15 mouse cellular contexts compared by ENCODE assay signal in the genomic region with DNA sequence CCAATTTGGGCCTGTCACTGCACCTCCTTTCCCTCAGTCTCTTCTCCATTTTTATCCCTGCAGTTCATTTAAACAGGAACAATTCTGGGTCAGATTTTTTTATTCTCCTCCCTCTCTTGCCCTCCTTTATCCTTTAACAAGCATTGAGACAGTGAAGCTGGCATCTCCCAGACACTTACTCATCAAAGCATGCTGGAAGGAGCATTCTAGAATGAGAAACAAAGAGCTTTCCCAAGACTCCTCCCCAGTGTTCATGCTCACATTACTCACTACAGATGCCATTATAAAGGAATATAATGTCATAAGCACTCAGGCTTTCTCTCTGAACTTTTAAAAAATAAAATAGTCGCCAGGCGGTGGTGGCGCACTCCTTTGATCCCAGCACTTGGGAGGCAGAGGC.
"Had no signal": no experiment of that assay in that cellular context is flagged by ENCODE, and none has a peak within 500 bp of the region (broad histone marks: within the 10 kb centered on the region; RNA-seq: fewer than 3 reads in every experiment).

No protein-coding gene starts in this region.

- ATAC-seq: liver, postnatal 0 days; lung, postnatal 0 days; midbrain, embryonic 13.5 days; midbrain, embryonic 15.5 days had no signal

- DNase-seq: liver, postnatal 0 days; lung, adult 2 months; lung, postnatal 14 days; lung, postnatal 36 days; retina, postnatal 1 day; right cerebral cortex, adult 18-20 months; right cerebral cortex, postnatal 25 days; right cerebral cortex, postnatal 4 days; spleen, adult 18-20 months; thymus, adult 2 months; thymus, postnatal 25 days; thymus, postnatal 4 days had no signal
